Mouse (Mus musculus): ENCODE measurements at regions not wholly inside any gene's neighbourhood (a gene's known extent, or its start where the extent isn't known, plus 50 kb on each side); places are given as distances from the start of the nearest gene placed in this dataset.

DNA sequence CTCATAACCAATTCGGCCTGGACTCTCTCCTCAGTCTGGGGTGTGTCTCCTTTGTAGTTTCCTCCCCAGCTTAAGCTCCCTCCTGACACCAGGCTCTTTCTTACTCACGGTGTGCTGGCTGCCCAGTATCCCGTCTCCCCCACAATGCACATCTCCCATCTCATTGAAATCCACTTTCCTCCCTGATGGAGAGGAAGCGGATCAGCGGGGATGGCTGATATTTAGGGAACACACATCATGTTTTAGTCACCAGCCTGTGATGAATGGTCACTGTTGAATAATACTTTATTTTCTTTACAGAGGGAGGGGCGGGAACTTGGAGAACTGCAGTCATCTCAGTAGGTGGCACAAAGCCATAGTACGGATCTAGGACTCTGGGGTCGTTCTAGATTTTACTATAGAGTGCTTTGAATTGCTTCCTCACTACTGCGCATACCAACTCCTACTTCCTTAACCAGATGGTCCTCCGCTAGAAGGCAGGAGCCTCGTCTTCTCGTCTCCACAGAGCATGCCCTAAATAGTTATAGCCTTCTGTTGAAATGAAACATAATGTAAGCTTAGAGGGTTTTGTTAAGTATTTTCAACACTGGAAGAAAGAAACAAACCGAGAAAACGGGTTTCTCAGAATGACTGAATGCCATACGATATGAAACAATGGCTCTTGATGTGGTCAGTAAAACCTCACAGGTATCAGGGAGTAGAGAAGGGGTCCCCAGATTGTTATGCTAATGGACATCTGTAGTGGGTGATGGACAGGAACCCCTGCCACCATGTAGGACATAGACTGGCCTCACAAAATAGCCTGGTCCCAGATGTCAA lies 139.2 kb upstream of the Rap1b start:
- no peak for DNase-seq (ENCODE audit: low spot score, missing footprints)
- WGBS = 83% methylated on average over 15 of the region's 15 CpGs

DNA sequence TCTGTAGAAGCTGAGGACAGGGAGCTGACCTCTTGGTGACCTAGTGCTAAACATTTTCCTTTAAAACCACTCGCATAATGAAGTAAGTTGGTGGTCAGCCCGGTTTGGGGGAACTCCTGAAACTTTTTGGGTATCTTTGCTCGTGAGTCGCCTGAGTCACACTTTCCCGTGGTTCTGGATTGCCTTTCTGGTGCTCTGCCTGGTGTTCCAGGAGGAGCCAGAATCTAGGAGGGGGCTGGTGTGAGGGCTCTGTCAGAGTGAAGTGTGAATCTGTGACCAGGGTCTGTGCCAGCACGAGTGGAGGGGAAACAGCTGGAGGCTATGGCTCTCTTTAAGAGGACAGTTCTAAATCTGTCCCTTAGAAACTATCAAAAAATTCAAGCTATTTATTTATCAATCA lies 141.8 kb upstream of the Rap1b start:
- Histone ChIP-seq H3K27ac (ENCODE audit: low read depth, low read length) (no peak overlapping the region), H3K27me3 (ENCODE audit: control insufficient read depth, insufficient read depth, low read length) (no peaks in the 10 kb centered on the region), H3K4me1 (ENCODE audit: control insufficient read depth, insufficient read depth, low read length) (no peaks in the 10 kb centered on the region), H3K9me3 (ENCODE audit: control insufficient read depth, low read length) (no peaks in the 10 kb centered on the region), H3K4me2 (no peak overlapping the region), H3K36me3 (ENCODE audit: control insufficient read depth, insufficient read depth, low read length) (no peaks in the 10 kb centered on the region), H3K9ac (ENCODE audit: low read length) (no peak overlapping the region), H3K4me3 (ENCODE audit: low read depth, low read length) (no peak overlapping the region)
- DNase-seq (ENCODE audit: low spot score, missing footprints) = no peak
- 79% methylated on average over 6 of the region's 6 CpGs for WGBS
- ATAC-seq (ENCODE audit: low FRiP score) = no peak

More for the DNA sequence above, 139.2 kb upstream of the Rap1b start:
- H3K36me3 ChIP-seq (ENCODE audit: control insufficient read depth, insufficient read depth, low read length) = no peaks in the 10 kb centered on the region
- H3K9ac ChIP-seq (ENCODE audit: low read length) = no peak overlapping the region
- no peaks in the 10 kb centered on the region for H3K27me3 ChIP-seq (ENCODE audit: control insufficient read depth, insufficient read depth, low read length)
- H3K4me3 ChIP-seq (ENCODE audit: low read depth, low read length) = no peak overlapping the region
- no peak overlapping the region for H3K4me2 ChIP-seq
- no peak overlapping the region for H3K27ac ChIP-seq (ENCODE audit: low read depth, low read length)
- no peaks in the 10 kb centered on the region for H3K9me3 ChIP-seq (ENCODE audit: control insufficient read depth, low read length)
- no peak for ATAC-seq (ENCODE audit: low FRiP score)
- no peaks in the 10 kb centered on the region for H3K4me1 ChIP-seq (ENCODE audit: control insufficient read depth, insufficient read depth, low read length)

DNA sequence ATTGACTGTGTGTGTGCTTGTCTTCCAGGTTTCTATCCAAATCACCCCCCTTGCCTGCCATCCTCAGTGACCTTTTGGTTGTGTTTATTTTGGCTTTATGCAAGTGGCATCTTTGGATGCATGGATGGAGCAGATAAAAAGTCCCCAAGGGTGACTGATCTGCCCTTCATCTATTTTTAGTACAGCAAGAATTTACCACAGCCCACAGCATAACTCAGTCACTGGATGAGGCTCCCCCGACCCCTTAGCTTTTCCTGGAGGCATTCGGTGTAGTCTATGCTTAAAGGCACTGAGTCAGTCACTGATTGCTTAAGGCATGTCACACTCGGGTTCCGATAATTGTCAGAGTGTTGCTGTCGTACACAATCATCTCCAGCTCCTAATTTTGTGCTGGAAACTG lies 142.2 kb upstream of the Rap1b start:
- no peak overlapping the region for H3K4me2 ChIP-seq
- ATAC-seq (ENCODE audit: low FRiP score) = no peak
- 86% methylated on average over 5 of the region's 5 CpGs for WGBS
- no peak for DNase-seq (ENCODE audit: low spot score, missing footprints)
- H3K27me3 ChIP-seq (ENCODE audit: control insufficient read depth, insufficient read depth, low read length) = no peaks in the 10 kb centered on the region
- H3K36me3 ChIP-seq (ENCODE audit: control insufficient read depth, insufficient read depth, low read length) = no peaks in the 10 kb centered on the region
- H3K4me3 ChIP-seq (ENCODE audit: low read depth, low read length) = no peak overlapping the region
- H3K9me3 ChIP-seq (ENCODE audit: control insufficient read depth, low read length) = no peaks in the 10 kb centered on the region
- no peak overlapping the region for H3K27ac ChIP-seq (ENCODE audit: low read depth, low read length)
- H3K9ac ChIP-seq (ENCODE audit: low read length) = no peak overlapping the region
- H3K4me1 ChIP-seq (ENCODE audit: control insufficient read depth, insufficient read depth, low read length) = no peaks in the 10 kb centered on the region

DNA sequence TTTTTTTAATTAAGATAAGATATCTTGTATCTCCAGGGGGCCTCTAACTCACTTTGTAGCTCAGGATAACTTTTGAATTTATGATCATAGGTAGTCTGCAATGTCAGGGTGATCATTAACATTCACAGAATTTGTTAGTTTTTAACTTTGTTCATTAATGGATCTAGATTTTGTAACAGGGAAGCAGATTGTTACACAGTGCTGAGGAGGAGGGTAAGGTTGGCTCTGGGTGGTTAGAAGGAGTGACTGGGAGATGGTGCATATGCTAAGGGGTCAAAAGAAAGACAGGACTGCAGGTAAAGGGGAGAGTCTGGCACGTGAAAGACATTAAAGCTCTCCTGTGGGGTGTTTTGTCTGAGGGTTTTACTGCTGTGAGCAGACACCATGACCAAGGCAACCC lies 145.3 kb upstream of the Rap1b start:
- H3K4me1 ChIP-seq (ENCODE audit: control insufficient read depth, insufficient read depth, low read length) = peaks cover 7% of the 10 kb centered on the region
- H3K9ac ChIP-seq (ENCODE audit: low read length) = no peak overlapping the region
- no peak overlapping the region for H3K4me3 ChIP-seq (ENCODE audit: low read depth, low read length)
- H3K27ac ChIP-seq (ENCODE audit: low read depth, low read length) = no peak overlapping the region
- DNase-seq (ENCODE audit: low spot score, missing footprints) = no peak
- WGBS = 89% methylated on average over 1 of the region's 1 CpGs
- no peaks in the 10 kb centered on the region for H3K9me3 ChIP-seq (ENCODE audit: control insufficient read depth, low read length)
- ATAC-seq (ENCODE audit: low FRiP score) = no peak
- no peaks in the 10 kb centered on the region for H3K36me3 ChIP-seq (ENCODE audit: control insufficient read depth, insufficient read depth, low read length)
- H3K4me2 ChIP-seq = no peak overlapping the region
- H3K27me3 ChIP-seq (ENCODE audit: control insufficient read depth, insufficient read depth, low read length) = no peaks in the 10 kb centered on the region

DNA sequence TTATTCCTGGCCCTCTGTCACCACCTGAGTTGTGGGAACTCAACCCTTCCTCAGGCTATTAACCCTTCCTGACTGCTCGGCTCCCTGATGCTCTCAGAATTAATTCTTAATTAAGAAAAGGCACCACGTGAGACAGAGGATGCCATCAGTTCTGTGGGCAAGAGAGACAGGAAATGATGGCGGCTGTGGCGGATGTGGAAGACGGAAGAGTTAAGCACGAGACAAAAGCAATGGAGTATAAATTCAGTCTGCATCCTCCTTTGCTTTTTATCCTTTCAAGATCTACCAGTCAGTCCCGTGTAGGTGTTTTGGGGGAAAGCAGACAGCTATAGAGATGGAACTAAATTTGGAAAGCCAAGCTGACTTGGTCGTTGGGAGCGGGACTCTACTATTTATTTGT lies 146.5 kb upstream of the Rap1b start:
- Histone ChIP-seq H3K9ac (ENCODE audit: low read length) (no peak overlapping the region), H3K27me3 (ENCODE audit: control insufficient read depth, insufficient read depth, low read length) (no peaks in the 10 kb centered on the region), H3K9me3 (ENCODE audit: control insufficient read depth, low read length) (no peaks in the 10 kb centered on the region), H3K36me3 (ENCODE audit: control insufficient read depth, insufficient read depth, low read length) (no peaks in the 10 kb centered on the region), H3K27ac (ENCODE audit: low read depth, low read length) (no peak overlapping the region), H3K4me1 (ENCODE audit: control insufficient read depth, insufficient read depth, low read length) (peaks cover 7% of the 10 kb centered on the region), H3K4me3 (ENCODE audit: low read depth, low read length) (no peak overlapping the region), H3K4me2 (no peak overlapping the region)
- DNase-seq (ENCODE audit: low spot score, missing footprints) (no peak), ATAC-seq (ENCODE audit: low FRiP score) (no peak)
- 92% methylated on average over 9 of the region's 9 CpGs for WGBS

DNA sequence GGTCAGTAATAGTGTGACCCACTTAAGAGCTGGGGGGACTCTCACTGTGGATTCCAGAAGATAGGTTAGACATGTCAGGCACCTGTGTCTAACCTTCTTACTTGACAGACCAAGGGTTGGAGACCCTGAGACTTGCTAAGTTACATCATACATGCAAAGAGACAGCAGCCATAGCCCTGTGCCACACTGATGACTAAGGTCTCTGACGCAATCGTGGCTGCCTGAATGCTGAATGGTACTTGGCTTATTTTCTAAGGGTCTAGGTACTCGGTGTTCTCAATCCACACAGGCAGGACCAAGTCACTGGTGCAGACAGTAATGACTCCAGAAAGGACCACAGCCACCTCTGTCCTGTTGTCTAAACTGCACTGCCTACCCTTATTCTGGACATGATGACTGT lies 147.8 kb upstream of the Mdm1 start:
- Histone ChIP-seq H3K4me3 (ENCODE audit: low read depth, low read length) (no peak overlapping the region), H3K4me2 (no peak overlapping the region), H3K36me3 (ENCODE audit: control insufficient read depth, insufficient read depth, low read length) (no peaks in the 10 kb centered on the region), H3K9me3 (ENCODE audit: control insufficient read depth, low read length) (no peaks in the 10 kb centered on the region), H3K27me3 (ENCODE audit: control insufficient read depth, insufficient read depth, low read length) (no peaks in the 10 kb centered on the region), H3K4me1 (ENCODE audit: control insufficient read depth, insufficient read depth, low read length) (peaks cover 7% of the 10 kb centered on the region), H3K9ac (ENCODE audit: low read length) (no peak overlapping the region), H3K27ac (ENCODE audit: low read depth, low read length) (no peak overlapping the region)
- DNase-seq (ENCODE audit: low spot score, missing footprints) (no peak), ATAC-seq (ENCODE audit: low FRiP score) (no peak)
- WGBS = 82% methylated on average over 3 of the region's 3 CpGs

DNA sequence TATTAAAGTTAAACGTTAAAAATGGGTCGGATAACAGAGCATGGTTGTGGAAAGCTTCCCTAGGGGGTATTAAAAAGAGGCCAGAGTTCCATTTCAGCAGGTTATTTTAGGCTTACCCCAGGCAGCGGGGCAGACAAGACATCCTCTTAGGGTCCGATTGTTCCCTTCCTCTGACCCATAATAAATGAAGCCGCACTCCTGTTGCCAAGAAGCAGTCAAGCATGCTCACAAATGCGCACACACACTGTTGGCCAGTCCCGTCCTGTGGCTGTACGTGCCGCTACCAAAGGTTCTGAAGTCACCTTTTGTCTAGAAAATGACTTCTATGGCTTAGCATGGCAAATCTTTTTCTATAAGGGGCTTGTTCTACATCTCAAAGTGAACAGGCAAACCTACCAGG lies 146.8 kb upstream of the Mdm1 start:
- peak overlapping the region; percentile 18; the same call in 1 of the 2 replicates for H3K9ac ChIP-seq (ENCODE audit: low read length)
- no peak for DNase-seq (ENCODE audit: low spot score, missing footprints)
- H3K27me3 ChIP-seq (ENCODE audit: control insufficient read depth, insufficient read depth, low read length) = no peaks in the 10 kb centered on the region
- no peak overlapping the region for H3K4me3 ChIP-seq (ENCODE audit: low read depth, low read length)
- no peaks in the 10 kb centered on the region for H3K36me3 ChIP-seq (ENCODE audit: control insufficient read depth, insufficient read depth, low read length)
- 18% methylated on average over 9 of the region's 9 CpGs for WGBS
- no peak overlapping the region for H3K4me2 ChIP-seq
- H3K9me3 ChIP-seq (ENCODE audit: control insufficient read depth, low read length) = no peaks in the 10 kb centered on the region
- ATAC-seq (ENCODE audit: low FRiP score) = no peak
- peaks cover 7% of the 10 kb centered on the region for H3K4me1 ChIP-seq (ENCODE audit: control insufficient read depth, insufficient read depth, low read length)
- no peak overlapping the region for H3K27ac ChIP-seq (ENCODE audit: low read depth, low read length)

DNA sequence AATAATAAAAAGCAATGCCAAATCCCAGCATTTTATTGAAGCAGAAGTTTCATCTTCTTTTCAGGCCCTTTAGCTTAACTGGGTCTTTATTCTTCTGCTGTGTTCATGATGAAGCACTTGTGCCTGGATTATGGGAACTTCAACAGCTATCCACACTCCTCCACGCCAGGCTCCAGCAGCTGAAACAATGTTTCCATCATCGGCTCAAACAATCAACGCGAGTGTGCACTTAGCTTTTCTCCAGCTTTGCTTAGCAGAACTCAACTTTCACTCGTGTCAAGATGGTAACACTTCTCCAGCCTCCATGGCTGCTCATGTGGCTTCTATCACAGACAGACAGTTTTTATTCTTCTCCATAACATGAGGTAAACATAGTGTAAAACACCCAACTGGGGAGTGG lies 143.8 kb upstream of the Mdm1 start:
- Histone ChIP-seq H3K9ac (ENCODE audit: low read length) (no peak overlapping the region), H3K27ac (ENCODE audit: low read depth, low read length) (no peak overlapping the region), H3K4me3 (ENCODE audit: low read depth, low read length) (no peak overlapping the region), H3K36me3 (ENCODE audit: control insufficient read depth, insufficient read depth, low read length) (no peaks in the 10 kb centered on the region), H3K4me1 (ENCODE audit: control insufficient read depth, insufficient read depth, low read length) (peaks cover 7% of the 10 kb centered on the region), H3K9me3 (ENCODE audit: control insufficient read depth, low read length) (no peaks in the 10 kb centered on the region), H3K27me3 (ENCODE audit: control insufficient read depth, insufficient read depth, low read length) (no peaks in the 10 kb centered on the region), H3K4me2 (no peak overlapping the region)
- no peak for ATAC-seq (ENCODE audit: low FRiP score)
- WGBS = 88% methylated on average over 5 of the region's 5 CpGs
- DNase-seq (ENCODE audit: low spot score, missing footprints) = no peak

DNA sequence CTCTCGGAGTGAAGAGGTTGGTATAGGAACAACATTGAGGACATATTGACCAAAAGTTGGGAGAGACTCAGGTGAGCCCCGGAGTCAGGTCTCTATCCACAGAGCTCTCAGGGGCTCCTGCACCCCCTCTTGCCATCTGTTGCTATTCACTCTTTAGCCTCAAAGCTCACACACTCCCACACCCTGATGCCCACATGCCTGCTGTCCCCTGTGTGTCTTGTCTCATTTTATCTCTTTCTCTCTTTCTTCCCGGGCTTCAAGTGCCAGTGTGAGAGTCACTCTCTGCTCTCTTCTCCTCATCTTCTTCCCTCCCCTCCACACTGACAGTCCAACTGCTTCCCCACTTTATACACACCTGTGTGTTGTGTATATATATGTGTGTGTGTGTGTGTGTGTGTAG lies 141.0 kb upstream of the Mdm1 start:
- DNase-seq (ENCODE audit: low spot score, missing footprints) = no peak
- H3K9me3 ChIP-seq (ENCODE audit: control insufficient read depth, low read length) = no peaks in the 10 kb centered on the region
- no peak for ATAC-seq (ENCODE audit: low FRiP score)
- H3K36me3 ChIP-seq (ENCODE audit: control insufficient read depth, insufficient read depth, low read length) = no peaks in the 10 kb centered on the region
- WGBS = 83% methylated on average over 3 of the region's 3 CpGs
- H3K4me2 ChIP-seq = no peak overlapping the region
- no peak overlapping the region for H3K9ac ChIP-seq (ENCODE audit: low read length)
- no peak overlapping the region for H3K4me3 ChIP-seq (ENCODE audit: low read depth, low read length)
- H3K4me1 ChIP-seq (ENCODE audit: control insufficient read depth, insufficient read depth, low read length) = no peaks in the 10 kb centered on the region; the same call in none of the 2 replicates
- no peak overlapping the region for H3K27ac ChIP-seq (ENCODE audit: low read depth, low read length)
- H3K27me3 ChIP-seq (ENCODE audit: control insufficient read depth, insufficient read depth, low read length) = no peaks in the 10 kb centered on the region
